Mouse (Mus musculus) small intestine, adult 2 months (tissue): ENCODE measurements around the gene Tas2r138.

Source experiments
- CTCF ChIP-seq: fragments of 200-500 bp; IDR thresholded peaks from 2 replicates; pipeline ENCODE4 v1.5.1; 2012; ENCODE audit warnings: low read depth, mild to moderate bottlenecking, control low read depth, inconsistent platforms, low read length, moderate library complexity, mixed read lengths; ENCODE audit not compliant: insufficient replicate concordance, insufficient read length; ENCODE audit errors: extremely low read depth
- POLR2A ChIP-seq: fragments of 200-500 bp; IDR thresholded peaks from 2 replicates; pipeline ENCODE4 v1.6.1; 2012; ENCODE audit warnings: low read depth, mild to moderate bottlenecking, control low read depth, inconsistent platforms, low read length, moderate library complexity

GRCm38 (mm10) chr6:40588346-40588745 lies 24.8 kb downstream of the Tas2r138 start:
- no peak for TF ChIP-seq POLR2A
- TF ChIP-seq CTCF: no peak
